ENCODE assay signal across 30 mouse cellular contexts in the genomic region with DNA sequence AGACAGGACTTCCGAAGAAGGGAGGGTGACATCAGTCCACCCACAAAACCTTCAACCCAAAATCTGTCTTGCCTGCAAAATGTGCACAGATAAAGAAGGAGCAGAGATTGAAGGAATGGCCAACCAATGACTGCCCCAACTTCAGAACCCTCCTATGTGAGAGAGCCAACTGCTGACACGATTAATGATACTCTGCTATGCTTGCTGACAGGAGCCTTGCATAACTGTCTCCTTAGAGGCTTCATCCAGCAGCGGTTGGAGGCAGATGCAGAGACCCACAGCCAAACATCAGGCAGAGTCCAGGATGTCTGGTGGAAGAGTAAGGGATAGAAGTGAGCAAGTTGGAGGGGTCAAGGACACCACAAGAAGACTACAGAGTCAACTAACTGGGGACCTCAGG.
A peak's percentile ranks its signal among the peaks of the same experiment; 100 is the strongest.
DNase-seq lines count a peak whose midpoint lies in the region; ATAC-seq lines count a peak whose summit lies in the region.
"Had no signal": no experiment of that assay in that cellular context is flagged by ENCODE, and none has a peak within 500 bp of the region (broad histone marks: within the 10 kb centered on the region; RNA-seq: fewer than 3 reads in every experiment).

No protein-coding gene starts in this region.

- no peaks in the 10 kb centered on the region for H3K36me3 ChIP-seq in heart, embryonic 12.5 days
- H3K36me3 ChIP-seq: embryonic facial prominence, embryonic 12.5 days; hindbrain, embryonic 12.5 days; intestine, embryonic 15.5 days; limb, embryonic 13.5 days; midbrain, embryonic 13.5 days; neural tube, embryonic 13.5 days had no signal

- WGBS in heart, embryonic 12.5 days, result 67% methylated on average over 3 of the region's 3 CpGs

- no peak overlapping the region for H3K9ac ChIP-seq in heart, embryonic 12.5 days
- H3K9ac ChIP-seq: embryonic facial prominence, embryonic 12.5 days; forebrain, postnatal 0 days; hindbrain, embryonic 12.5 days; intestine, embryonic 15.5 days; limb, embryonic 13.5 days; midbrain, embryonic 13.5 days; neural tube, embryonic 13.5 days had no signal

- H3K4me2 ChIP-seq in heart, embryonic 12.5 days, result no peak overlapping the region
- H3K4me2 ChIP-seq: embryonic facial prominence, embryonic 12.5 days; hindbrain, embryonic 12.5 days; intestine, embryonic 15.5 days; limb, embryonic 13.5 days; liver, embryonic 11.5 days; midbrain, embryonic 13.5 days; neural tube, embryonic 13.5 days had no signal

- H3K9me3 ChIP-seq in heart, embryonic 12.5 days (replicated peaks), result no peaks in the 10 kb centered on the region
- H3K9me3 ChIP-seq: embryonic facial prominence, embryonic 12.5 days; hindbrain, embryonic 12.5 days; intestine, embryonic 15.5 days; limb, embryonic 13.5 days; midbrain, embryonic 13.5 days; neural tube, embryonic 13.5 days had no signal

- H3K27ac ChIP-seq in heart, embryonic 12.5 days (ENCODE audit: poor library complexity, severe bottlenecking), result no peak overlapping the region
- H3K27ac ChIP-seq: embryonic facial prominence, embryonic 12.5 days; hindbrain, embryonic 12.5 days; hindbrain, postnatal 0 days; intestine, embryonic 15.5 days; layer of hippocampus, adult 2 months; left cerebral cortex, adult 2 months; limb, embryonic 13.5 days; midbrain, embryonic 13.5 days; neural tube, embryonic 13.5 days had no signal

- no peaks in the 10 kb centered on the region for H3K27me3 ChIP-seq in heart, embryonic 12.5 days (replicated peaks)
- H3K27me3 ChIP-seq: CH12.LX; embryonic facial prominence, embryonic 12.5 days; hindbrain, embryonic 12.5 days; intestine, embryonic 15.5 days; limb, embryonic 13.5 days; megakaryocyte, embryonic 14.5 days; midbrain, embryonic 13.5 days; neural tube, embryonic 13.5 days had no signal

- no peaks in the 10 kb centered on the region for H3K4me1 ChIP-seq in heart, embryonic 12.5 days (replicated peaks)
- H3K4me1 ChIP-seq: embryonic facial prominence, embryonic 12.5 days; hindbrain, embryonic 12.5 days; intestine, embryonic 15.5 days; limb, embryonic 13.5 days; megakaryocyte, embryonic 14.5 days; midbrain, embryonic 13.5 days; neural tube, embryonic 13.5 days had no signal

- H3K4me3 ChIP-seq in heart, embryonic 12.5 days, result no peak overlapping the region
- H3K4me3 ChIP-seq: embryonic facial prominence, embryonic 12.5 days; erythroblast, embryonic 14.5 days; hindbrain, embryonic 12.5 days; intestine, embryonic 15.5 days; layer of hippocampus, adult 2 months; left cerebral cortex, adult 2 months; limb, embryonic 13.5 days; megakaryocyte, embryonic 14.5 days; midbrain, embryonic 13.5 days; neural tube, embryonic 13.5 days had no signal

- peak; percentile 29 to 38 for DNase-seq in heart, adult 18-20 months
- DNase-seq in 3T3-L1 (ENCODE audit: low read depth, low spot score), result peak; percentile 61
- peak; percentile 82 for DNase-seq in NIH3T3 (ENCODE audit: low read depth)
- peak; percentile 71 for DNase-seq in gastrocnemius, postnatal 25 days
- no peak for DNase-seq in spleen, adult 18-20 months
- DNase-seq: adrenal gland, postnatal 14 days; cerebellum, adult 11 months; cerebellum, adult 9-10 months; cerebellum, postnatal 36 days; forebrain, postnatal 0 days; kidney, adult 2 months; kidney, postnatal 36 days; lung, postnatal 4 days; right cerebral cortex, postnatal 4 days; thymus, postnatal 4 days had no signal

- ATAC-seq in heart, embryonic 12.5 days (ENCODE audit: insufficient number of reproducible peaks, low FRiP score), result no peak
- ATAC-seq: forebrain, postnatal 0 days; hindbrain, postnatal 0 days; intestine, embryonic 15.5 days; lung, postnatal 0 days; midbrain, embryonic 13.5 days had no signal

Comparison
In these comparisons a context has a peak if more than half of its experiments do, and no peak if none do; other contexts are left out.
1. DNase-seq: peak in heart, adult 18-20 months (2 of 2), 3T3-L1 (single experiment), NIH3T3 (single experiment) and gastrocnemius, postnatal 25 days (single experiment); none in spleen, adult 18-20 months (0 of 2).